Mouse (Mus musculus) CH12.LX (cell line): Measurements from ENCODE around the gene Styxl1.

Source experiments
- CTCF ChIP-seq, 2 experiments: IDR thresholded peaks in 1 of 2; conservative IDR thresholded peaks in 1 of 2; 2 replicates each; pipeline ENCODE4 v1.5.1; 2011 to 2012; ENCODE audit warnings: low read depth in 2 of 2, low read length in 2 of 2, improper control_type of control experiment in 1 of 2, inconsistent platforms in 1 of 2, mild to moderate bottlenecking in 1 of 2, moderate library complexity in 1 of 2
- EP300 ChIP-seq: IDR thresholded peaks from 2 replicates; pipeline ENCODE4 v1.6.1; 2011; ENCODE audit warnings: low read length, improper control_type of control experiment
- JUN ChIP-seq: IDR thresholded peaks from 2 replicates; pipeline ENCODE4 v1.6.1; 2011; ENCODE audit warnings: low read depth, mild to moderate bottlenecking, low read length, improper control_type of control experiment, moderate library complexity; ENCODE audit not compliant: insufficient read depth
- NRF1 ChIP-seq: IDR thresholded peaks from 2 replicates; pipeline ENCODE4 v1.6.1; 2014; ENCODE audit warnings: low read depth, mild to moderate bottlenecking, inconsistent platforms, low read length, improper control_type of control experiment, moderate library complexity
- POLR2A ChIP-seq: IDR thresholded peaks from 2 replicates; pipeline ENCODE4 v1.6.1; 2011; ENCODE audit warnings: low read depth, mild to moderate bottlenecking, improper control_type of control experiment, low read length
- RCOR1 ChIP-seq: conservative IDR thresholded peaks from 2 replicates; pipeline ENCODE4 v1.6.1; 2012; ENCODE audit warnings: low read depth, mild to moderate bottlenecking, inconsistent platforms, low read length, improper control_type of control experiment
- TCF12 ChIP-seq: IDR thresholded peaks from 2 replicates; pipeline ENCODE4 v1.6.1; 2014; ENCODE audit warnings: low read depth, mild to moderate bottlenecking, inconsistent platforms, low read length, improper control_type of control experiment
- UBTF ChIP-seq: IDR thresholded peaks from 2 replicates; pipeline ENCODE4 v1.6.1; 2012; ENCODE audit warnings: low read depth, mild to moderate bottlenecking, inconsistent platforms, low read length, improper control_type of control experiment, moderate library complexity
- USF1 ChIP-seq: IDR thresholded peaks from 2 replicates; pipeline ENCODE4 v1.6.1; 2014; ENCODE audit warnings: low read depth, mild to moderate bottlenecking, inconsistent platforms, low read length, improper control_type of control experiment

DNA sequence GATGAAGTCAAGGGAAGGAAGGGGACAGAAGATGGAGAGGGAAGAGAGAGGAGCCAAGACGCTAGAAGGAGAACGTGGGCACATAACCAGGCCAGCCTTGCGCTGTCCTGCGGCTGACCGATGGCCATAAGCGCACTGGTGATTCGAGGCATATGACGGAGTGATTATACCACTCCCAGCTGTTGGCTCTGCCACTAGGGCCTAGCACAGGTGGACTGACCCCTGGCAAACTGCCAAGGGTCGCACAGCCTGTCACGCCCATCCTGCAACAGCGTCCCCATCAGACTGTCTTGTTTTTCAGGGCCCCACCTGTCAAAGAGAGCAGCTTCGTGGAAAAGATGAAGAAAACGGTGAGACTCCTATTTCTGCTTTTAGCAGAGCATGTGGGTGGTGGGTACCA, 49.8 kb downstream of the Styxl1 start:
- no peak for TF ChIP-seq RCOR1
- no peak for TF ChIP-seq USF1
- no peak for TF ChIP-seq CTCF (conservative IDR thresholded peaks at IDR 0.05 in 1 of 2, IDR thresholded peaks at IDR 0.05 in 1 of 2; ENCODE audit: low read depth in 2 of 2, low read length in 2 of 2)
- TF ChIP-seq EP300 = no peak
- no peak for TF ChIP-seq TCF12
- no peak for TF ChIP-seq NRF1
- TF ChIP-seq POLR2A = no peak
- TF ChIP-seq UBTF = no peak
- TF ChIP-seq JUN = no peak
